Mouse (Mus musculus): Measurements from ENCODE around the gene Srrm2.

Srrm2 gene

DNA sequence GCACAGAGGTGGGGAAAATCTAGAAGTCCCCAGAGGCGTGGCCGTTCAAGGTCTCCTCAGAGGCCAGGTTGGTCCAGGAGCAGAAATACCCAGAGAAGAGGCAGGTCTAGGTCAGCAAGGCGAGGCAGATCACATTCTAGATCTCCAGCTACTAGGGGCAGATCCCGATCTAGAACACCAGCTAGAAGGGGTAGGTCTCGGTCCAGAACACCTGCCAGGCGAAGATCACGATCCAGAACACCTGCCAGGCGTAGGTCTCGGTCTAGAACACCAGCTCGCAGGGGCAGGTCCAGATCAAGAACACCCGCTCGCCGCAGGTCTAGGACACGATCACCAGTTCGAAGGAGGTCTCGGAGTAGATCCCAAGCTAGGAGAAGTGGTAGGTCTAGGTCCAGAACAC, 25.3 kb downstream of the Srrm2 start:
- no peak for DNase-seq

DNA sequence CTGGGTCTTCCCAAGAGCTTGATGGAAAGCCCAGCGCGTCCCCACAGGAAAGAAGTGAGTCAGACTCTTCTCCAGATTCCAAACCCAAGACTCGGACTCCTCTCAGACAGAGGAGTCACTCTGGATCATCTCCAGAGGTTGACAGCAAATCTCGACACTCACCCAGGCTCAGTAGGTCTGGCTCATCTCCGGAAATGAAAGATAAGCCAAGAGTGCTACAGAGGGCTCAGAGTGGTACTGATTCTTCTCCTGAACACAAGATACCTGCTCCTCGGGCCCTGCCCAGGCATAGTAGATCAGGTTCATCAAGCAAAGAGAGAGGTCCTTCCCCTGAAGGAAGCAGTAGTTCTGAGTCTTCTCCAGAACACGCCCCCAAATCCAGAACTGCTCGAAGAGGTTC, 28.2 kb downstream of the Srrm2 start:
- DNase-seq: no peak

- no peak for DNase-seq
Measured at GRCm38 (mm10) chr17:23819235-23819634, 28.9 kb downstream of the Srrm2 start.

DNA sequence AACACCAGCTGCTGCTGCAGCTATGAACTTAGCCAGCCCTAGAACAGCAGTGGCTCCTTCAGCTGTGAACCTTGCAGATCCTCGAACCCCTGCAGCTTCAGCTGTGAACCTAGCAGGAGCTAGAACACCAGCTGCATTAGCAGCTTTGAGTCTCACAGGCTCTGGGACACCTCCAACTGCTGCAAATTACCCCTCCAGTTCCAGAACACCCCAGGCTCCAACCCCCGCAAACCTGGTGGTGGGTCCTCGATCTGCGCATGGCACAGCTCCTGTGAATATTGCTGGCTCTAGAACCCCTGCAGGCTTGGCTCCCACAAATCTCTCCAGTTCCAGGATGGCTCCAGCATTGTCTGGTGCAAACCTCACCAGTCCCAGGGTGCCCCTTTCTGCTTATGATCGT, 30.4 kb downstream of the Srrm2 start:
- no peak for DNase-seq

GRCm38 (mm10) chr17:23822094-23822493, 31.8 kb downstream of the Srrm2 start:
- DNase-seq: no peak

DNA sequence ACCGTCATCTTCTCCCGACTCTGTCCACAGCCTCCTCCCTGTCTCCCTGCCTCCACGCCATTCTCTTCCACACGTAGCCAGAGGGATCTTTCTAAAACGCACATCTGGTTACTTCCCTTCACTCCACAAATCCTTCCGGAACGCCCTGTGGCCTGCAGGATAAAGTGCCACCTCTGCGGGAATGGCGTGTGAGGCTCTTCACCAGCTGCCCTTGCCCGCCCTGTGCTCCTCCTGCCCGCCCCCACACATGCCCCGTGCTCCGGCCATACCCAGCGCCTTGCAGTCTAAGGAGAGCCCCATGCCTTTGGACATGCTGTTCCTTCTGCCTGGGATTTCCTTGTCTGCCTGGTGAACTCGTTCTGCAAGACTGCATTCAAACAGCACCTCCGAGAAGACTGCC, 32.7 kb downstream of the Srrm2 start:
- DNase-seq: no peak

DNA sequence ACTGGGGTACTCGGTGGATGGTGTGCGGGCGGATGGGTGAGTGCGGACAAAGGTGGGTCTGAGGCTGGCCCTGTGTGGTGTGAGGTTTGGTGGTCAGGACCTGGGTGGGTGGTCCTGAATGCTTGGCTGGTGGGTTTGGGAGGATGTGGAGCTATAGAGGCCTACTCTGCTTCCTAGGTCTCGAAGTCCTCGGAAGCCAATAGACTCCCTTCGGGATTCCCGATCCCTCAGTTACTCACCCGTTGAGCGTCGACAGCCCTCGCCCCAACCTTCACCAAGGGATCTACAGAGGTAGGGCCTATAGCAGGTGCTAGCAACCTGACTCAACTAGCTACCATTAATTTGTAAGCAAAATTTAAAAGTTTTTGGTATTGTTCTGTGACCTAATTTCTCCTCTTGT, 33.3 kb downstream of the Srrm2 start:
- no peak for DNase-seq

- no peak for DNase-seq
Measured at GRCm38 (mm10) chr17:23825591-23825990, 35.3 kb downstream of the Srrm2 start.

DNA sequence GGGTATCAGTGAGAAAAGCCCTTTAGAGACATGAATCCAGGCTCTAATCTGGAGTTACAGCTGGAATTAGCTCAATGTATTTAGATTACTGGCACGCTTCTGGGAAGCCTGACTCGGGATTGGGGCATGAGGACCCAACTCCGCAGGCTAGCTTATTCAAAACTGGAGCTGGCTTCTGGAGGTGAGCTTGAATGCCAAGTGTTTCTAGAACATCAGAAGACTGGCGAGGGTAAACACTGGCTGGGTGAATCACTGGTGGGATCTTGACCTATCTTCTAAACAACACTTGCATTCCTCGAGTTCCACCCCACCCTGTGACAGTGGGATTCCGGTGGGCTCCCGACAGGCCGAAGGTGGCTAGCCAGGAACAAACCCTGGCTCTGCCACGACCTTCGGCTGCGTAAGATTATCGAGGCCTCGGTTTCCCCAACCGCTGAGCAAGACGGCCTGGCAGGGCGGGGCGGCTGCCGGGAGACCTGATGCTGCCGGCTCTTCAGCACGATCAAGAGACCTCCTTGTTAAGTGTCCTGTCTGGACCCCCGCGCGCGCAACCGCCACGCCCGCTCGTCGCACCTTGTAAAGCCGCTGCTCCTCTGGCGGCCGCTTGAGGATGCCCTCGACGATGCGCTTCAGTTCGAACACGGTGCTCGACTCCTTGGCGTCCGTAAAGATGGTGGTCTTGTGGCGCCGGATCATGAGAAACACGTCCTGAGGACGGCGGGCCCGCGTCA, 38.1 kb downstream of the Srrm2 start:
- DNase-seq: peak; percentile 41

- DNase-seq: peak; percentile 84
Measured at GRCm38 (mm10) chr17:23829064-23829619, 38.8 kb downstream of the Srrm2 start, which contains the start of gene Elob. TSS of gene Elob (minus strand) at chr17:23829136.

- DNase-seq: no peak
Measured at GRCm38 (mm10) chr17:23831201-23831600, 40.9 kb downstream of the Srrm2 start.

GRCm38 (mm10) chr17:23836006-23836575, 45.8 kb downstream of the Srrm2 start, which contains the start of gene Prss33:
TSS of gene Prss33 (minus strand) at chr17:23836056.
- DNase-seq: no peak

DNA sequence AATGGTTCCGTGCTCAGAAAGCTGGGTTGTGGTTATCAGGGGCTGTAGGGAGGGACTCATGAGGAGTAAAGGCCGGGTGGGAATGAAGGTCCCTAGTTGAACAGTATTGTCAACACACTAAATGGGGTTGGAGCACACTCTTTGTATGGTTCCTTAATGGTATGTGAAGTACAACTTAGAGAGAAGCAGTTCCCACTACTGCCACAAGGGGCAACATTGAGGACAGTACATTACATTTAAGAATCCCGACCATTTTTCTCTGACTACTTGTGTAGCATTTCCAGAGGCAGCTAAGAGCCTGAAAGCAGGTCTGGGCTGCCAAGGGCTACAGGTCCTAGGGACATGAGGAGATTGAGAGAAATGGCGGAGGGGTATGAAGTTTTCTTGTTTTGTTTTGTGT, 50.8 kb downstream of the Srrm2 start:
- DNase-seq: peak; percentile 80

DNA sequence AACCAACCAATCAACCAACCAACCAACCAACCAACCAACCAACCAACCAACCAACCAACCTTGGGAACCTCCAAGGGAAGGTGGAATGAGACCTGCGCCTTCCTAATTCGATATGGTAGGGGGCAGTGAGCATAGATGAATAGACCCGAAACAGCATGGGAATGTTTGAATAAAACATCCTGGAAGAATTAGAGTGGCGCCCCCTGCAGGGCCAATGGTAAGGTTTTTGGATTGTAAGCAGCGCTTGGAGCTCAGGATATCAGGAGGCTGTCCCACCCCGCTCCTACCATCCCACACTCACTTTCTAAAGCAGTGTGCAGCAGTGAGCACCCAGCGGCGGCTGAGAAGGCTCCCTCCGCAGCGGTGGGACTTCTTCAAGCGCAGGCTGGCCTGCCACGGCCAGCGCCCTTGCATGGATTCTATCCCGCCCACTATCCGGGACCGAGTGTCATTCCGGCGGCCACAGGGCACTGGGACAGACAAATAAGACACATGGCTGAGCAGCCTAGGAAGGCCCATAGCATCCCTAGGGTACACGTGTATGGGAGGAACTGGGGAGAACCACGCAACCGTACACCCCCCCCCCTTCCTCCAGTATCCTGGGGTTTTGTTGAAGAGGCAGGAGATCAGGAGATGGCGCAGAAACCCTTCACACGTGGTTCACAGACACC, 52.9 kb downstream of the Srrm2 start:
- peak; percentile 30 for DNase-seq

GRCm38 (mm10) chr17:23843812-23844273, 53.5 kb downstream of the Srrm2 start, which contains the start of the genes Prss32 and Prss41:
TSS of gene Prss32 (plus strand) at chr17:23843855.
TSS of gene Prss41 (minus strand) at chr17:23844172.
- DNase-seq: peak; percentile 73

GRCm38 (mm10) chr17:23850028-23850427, 59.7 kb downstream of the Srrm2 start:
- no peak for DNase-seq

GRCm38 (mm10) chr17:23850853-23851749, 60.8 kb downstream of the Srrm2 start:
- peak; percentile 78 for DNase-seq

GRCm38 (mm10) chr17:23853292-23853691, 63.0 kb downstream of the Srrm2 start:
- peak; percentile 66 for DNase-seq

DNA sequence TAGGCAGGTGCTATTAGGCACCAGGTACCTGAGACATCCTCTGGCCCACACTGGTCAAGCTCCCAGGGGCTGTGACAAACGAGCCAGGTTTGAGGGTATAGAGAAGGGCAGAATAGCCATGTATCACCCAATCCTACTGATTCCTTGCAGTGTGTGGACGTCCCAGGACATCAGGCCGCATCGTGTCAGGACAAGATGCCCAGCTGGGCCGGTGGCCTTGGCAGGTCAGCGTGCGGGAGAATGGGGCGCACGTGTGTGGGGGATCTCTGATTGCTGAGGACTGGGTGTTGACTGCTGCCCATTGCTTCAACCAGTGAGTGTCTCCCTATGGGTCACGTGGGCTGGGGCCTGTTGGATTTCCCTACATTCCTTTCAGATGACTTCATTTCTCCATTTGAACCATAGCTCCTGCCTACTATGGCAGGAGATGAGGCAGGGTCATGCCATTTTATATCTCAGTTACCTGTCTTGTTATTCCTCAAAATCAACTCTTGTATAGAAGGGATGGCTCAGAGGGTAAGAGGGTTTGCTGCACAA, 64.0 kb downstream of the Srrm2 start:
- DNase-seq: no peak

GRCm38 (mm10) chr17:23857193-23857592, 66.9 kb downstream of the Srrm2 start:
- DNase-seq: no peak

DNA sequence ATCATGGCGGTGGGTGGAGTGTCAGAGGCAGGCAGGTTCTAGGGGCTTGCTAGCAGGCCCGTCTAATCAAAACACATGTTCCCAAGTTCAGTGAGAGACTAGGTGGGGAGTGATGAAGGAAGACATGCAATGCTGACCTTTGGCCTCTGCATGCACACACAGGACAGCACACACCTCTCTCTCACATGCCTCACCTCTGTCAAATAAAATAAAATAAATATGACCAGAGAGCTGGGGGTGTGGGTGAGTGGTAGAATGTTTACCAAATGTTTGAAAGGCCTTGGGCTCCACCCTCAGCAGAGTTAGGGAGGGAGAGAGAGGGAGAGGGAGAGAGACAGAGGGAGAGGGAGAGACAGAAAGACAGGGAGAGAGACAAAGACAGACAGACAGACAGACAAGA, 67.6 kb downstream of the Srrm2 start:
- DNase-seq: no peak

DNA sequence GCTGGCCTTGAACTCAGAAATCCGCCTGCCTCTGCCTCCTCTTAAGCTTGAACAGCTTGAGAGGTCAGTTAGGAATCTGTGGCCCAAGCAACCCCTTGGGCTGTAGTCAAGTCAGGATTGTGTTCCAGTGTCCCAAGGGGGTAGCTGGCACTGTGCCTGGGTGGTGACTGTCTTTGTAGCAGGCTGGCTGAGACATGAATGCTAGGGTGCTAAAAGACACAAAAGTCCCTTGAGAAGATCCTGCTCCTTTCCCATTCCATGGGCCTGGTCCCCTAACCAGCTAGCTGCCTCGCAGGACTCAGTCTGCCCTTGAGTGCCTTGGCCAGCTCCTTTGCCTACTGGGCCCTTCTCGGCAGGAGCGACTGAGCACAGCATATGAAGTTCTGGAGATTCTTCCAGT, 72.6 kb downstream of the Srrm2 start:
- DNase-seq: no peak

Data from lung, postnatal 14 days (tissue).